Mouse (Mus musculus) G1E (cell line): ENCODE measurements around the gene Grhpr. TPM values are rescaled to one million over a fixed set of nuclear protein-coding genes. Genes with fewer than 3 reads are reported as not detected.

ENCODE experiments used
- ATAC-seq: 2 replicates; pipeline ENCODE4 v1.8.0; 2016; ENCODE audit warnings: mild to moderate bottlenecking; ENCODE audit not compliant: insufficient number of reproducible peaks, poor library complexity, low FRiP score, severe bottlenecking; ENCODE audit errors: extremely low read depth
- DNase-seq: peaks from one replicate; pipeline ENCODE4 v3.0.0; 2012; ENCODE audit warnings: low spot score
- H3K27me3 ChIP-seq: 2 replicates; pipeline ENCODE4 v1.6.1; 2012; ENCODE audit warnings: mild to moderate bottlenecking, low read length, inconsistent platforms; ENCODE audit not compliant: insufficient read depth
- H3K36me3 ChIP-seq: replicated peaks from 2 replicates; pipeline ENCODE3; 2012; ENCODE audit warnings: mild to moderate bottlenecking, inconsistent platforms
- H3K4me1 ChIP-seq: 2 replicates; pipeline ENCODE4 v1.6.1; 2012; ENCODE audit warnings: low read depth, low read length, inconsistent platforms, mixed read lengths; ENCODE audit not compliant: insufficient read depth
- H3K4me3 ChIP-seq: 2 replicates; pipeline ENCODE4 v1.5.1; 2012; ENCODE audit warnings: low read depth, mild to moderate bottlenecking, inconsistent platforms, low read length, moderate library complexity, mixed read lengths
- H3K9me3 ChIP-seq: replicated peaks from 2 replicates; pipeline ENCODE4 v1.6.1; 2012; ENCODE audit warnings: inconsistent platforms
- CTCF ChIP-seq: IDR thresholded peaks from 2 replicates; pipeline ENCODE4 v1.5.1; 2012; ENCODE audit warnings: low read depth, low read length, inconsistent platforms, mixed read lengths
- GATA1 ChIP-seq: IDR thresholded peaks from 2 replicates; pipeline ENCODE4 v1.6.1; 2012; ENCODE audit warnings: borderline replicate concordance, low read length, inconsistent platforms, mixed read lengths
- GATA2 ChIP-seq: IDR thresholded peaks from 2 replicates; pipeline ENCODE4 v1.6.1; 2012; ENCODE audit warnings: low read depth, low read length, inconsistent platforms, borderline replicate concordance
- POLR2AphosphoS5 ChIP-seq: IDR thresholded peaks from 2 replicates; pipeline ENCODE4 v1.6.1; 2012; ENCODE audit warnings: low read depth, low read length, inconsistent platforms; ENCODE audit not compliant: insufficient replicate concordance
- TAL1 ChIP-seq: conservative IDR thresholded peaks from 2 replicates; pipeline ENCODE4 v1.6.1; 2012; ENCODE audit warnings: low read depth, low read length, inconsistent platforms, mixed read lengths
- polyA plus RNA-seq: library from polyadenylated mRNA; stranded (reverse); fragments of >175 nt; gene quantifications from 2 replicates; pipeline ENCODE4 v1.2.3, GENCODE M21; 2012
- total RNA-seq, 2 experiments: library from RNA; stranded (forward) in 1 of 2; stranded (reverse) in 1 of 2; fragments of 200-1000 nt in 1 of 2; fragments of >200 nt in 1 of 2; fragmentation: Nextera tagmentation in 1 of 2; gene quantifications; 2 replicates each; pipeline ENCODE4 v1.2.3; 2014 to 2017

Gene Grhpr
- total and polyA plus RNA-seq, 3 experiments: 25.2 to 119 (median 30.5) TPM

- no peaks in the 10 kb centered on the region for H3K27me3 ChIP-seq
- peaks cover 2% of the 10 kb centered on the region for H3K9me3 ChIP-seq
- ATAC-seq: no peak
- H3K36me3 ChIP-seq: no peaks in the 10 kb centered on the region
- no peak for DNase-seq
- TF ChIP-seq GATA2 (no peak), TAL1 (no peak), GATA1 (no peak), POLR2AphosphoS5 (no peak), CTCF (no peak)
- H3K4me3 ChIP-seq: no peak overlapping the region
- peaks cover 48% of the 10 kb centered on the region for H3K4me1 ChIP-seq
Measured at GRCm38 (mm10) chr4:44958776-44959175, 22.4 kb upstream of the Grhpr start.

- no peak overlapping the region for H3K4me3 ChIP-seq
Measured at GRCm38 (mm10) chr4:44959220-44959619, 22.0 kb upstream of the Grhpr start.

GRCm38 (mm10) chr4:44963156-44963555, 18.0 kb upstream of the Grhpr start:
- TF ChIP-seq GATA2 (no peak), POLR2AphosphoS5 (no peak), GATA1 (no peak), TAL1 (no peak), CTCF (no peak)
- Histone ChIP-seq H3K4me1 (peaks cover 77% of the 10 kb centered on the region), H3K4me3 (peak overlapping the region; percentile 60; the same call in 1 of the 2 replicates), H3K27me3 (peaks cover 8% of the 10 kb centered on the region), H3K9me3 (peaks cover 4% of the 10 kb centered on the region), H3K36me3 (no peaks in the 10 kb centered on the region)
- peak; percentile 37 for DNase-seq
- no peak for ATAC-seq

More at GRCm38 (mm10) chr4:44959220-44959619, 22.0 kb upstream of the Grhpr start:
- H3K9me3 ChIP-seq: peaks cover 4% of the 10 kb centered on the region
- no peak for ATAC-seq
- H3K27me3 ChIP-seq: no peaks in the 10 kb centered on the region
- peaks cover 51% of the 10 kb centered on the region for H3K4me1 ChIP-seq
- no peak for DNase-seq
- H3K36me3 ChIP-seq: no peaks in the 10 kb centered on the region
- TF ChIP-seq CTCF (no peak), GATA1 (no peak), POLR2AphosphoS5 (no peak)

GRCm38 (mm10) chr4:44965175-44965574, 16.0 kb upstream of the Grhpr start:
- ATAC-seq: no peak
- TF ChIP-seq TAL1 (no peak), GATA1 (no peak), GATA2 (no peak), CTCF (no peak), POLR2AphosphoS5 (no peak)

GRCm38 (mm10) chr4:44965736-44966135, 15.5 kb upstream of the Grhpr start:
- TF ChIP-seq POLR2AphosphoS5: no peak
- no peak for TF ChIP-seq TAL1
- Histone ChIP-seq H3K4me1 (peaks cover 80% of the 10 kb centered on the region), H3K27me3 (peaks cover 24% of the 10 kb centered on the region), H3K4me3 (no peak overlapping the region), H3K9me3 (peaks cover 4% of the 10 kb centered on the region), H3K36me3 (no peaks in the 10 kb centered on the region)
- DNase-seq: no peak
- ATAC-seq: no peak

More at GRCm38 (mm10) chr4:44965175-44965574, 16.0 kb upstream of the Grhpr start:
- H3K4me1 ChIP-seq: peaks cover 79% of the 10 kb centered on the region
- no peak for DNase-seq
- no peaks in the 10 kb centered on the region for H3K36me3 ChIP-seq
- no peak overlapping the region for H3K4me3 ChIP-seq
- peaks cover 24% of the 10 kb centered on the region for H3K27me3 ChIP-seq
- peaks cover 4% of the 10 kb centered on the region for H3K9me3 ChIP-seq

GRCm38 (mm10) chr4:44967402-44967801, 13.8 kb upstream of the Grhpr start:
- H3K36me3 ChIP-seq: no peaks in the 10 kb centered on the region
- 0 out of 2 replicates have a peak overlapping the region, but pooled peaks have one; percentile 3 for H3K4me3 ChIP-seq
- H3K27me3 ChIP-seq: peaks cover 27% of the 10 kb centered on the region
- ATAC-seq (no peak), DNase-seq (no peak)
- H3K4me1 ChIP-seq: peaks cover 73% of the 10 kb centered on the region
- H3K9me3 ChIP-seq: peaks cover 4% of the 10 kb centered on the region
- TF ChIP-seq TAL1: no peak
- no peak for TF ChIP-seq CTCF
- TF ChIP-seq GATA1: no peak
- TF ChIP-seq POLR2AphosphoS5: no peak
- no peak for TF ChIP-seq GATA2

GRCm38 (mm10) chr4:44970056-44970455, 11.1 kb upstream of the Grhpr start:
- Histone ChIP-seq H3K9me3 (peaks cover 2% of the 10 kb centered on the region; the same call in 1 of the 2 replicates), H3K4me3 (no peak overlapping the region), H3K36me3 (no peaks in the 10 kb centered on the region), H3K27me3 (peaks cover 27% of the 10 kb centered on the region), H3K4me1 (peaks cover 64% of the 10 kb centered on the region)
- DNase-seq (no peak), ATAC-seq (no peak)
- TF ChIP-seq GATA2 (no peak), TAL1 (no peak), POLR2AphosphoS5 (no peak), CTCF (no peak), GATA1 (no peak)
